In genomic region chr19:5810840-5811563, GRCm38 (mm10) we compare ENCODE assay signal across 8 mouse cellular contexts. TPM values are rescaled to one million over a fixed set of nuclear protein-coding genes. Genes with fewer than 3 reads are reported as not detected.
A peak's percentile ranks its signal among the peaks of the same experiment; 100 is the strongest.
DNase-seq lines count a peak whose midpoint lies in the region; ATAC-seq and TF ChIP-seq lines count a peak whose summit lies in the region.

No protein-coding gene starts in this region.

- 48% methylated on average over 9 of the region's 9 CpGs for WGBS in heart, embryonic 14.5 days
- 61% methylated on average over 9 of the region's 9 CpGs for WGBS in liver, embryonic 16.5 days (ENCODE audit: insufficient replicate concordance)

- no peak for ATAC-seq in heart, embryonic 14.5 days (ENCODE audit: insufficient number of reproducible peaks, insufficient read depth, low FRiP score, low read depth)
- ATAC-seq in liver, embryonic 16.5 days (ENCODE audit: low read depth) = no peak

- peak; percentile 54 for DNase-seq in cerebellum, adult 9-10 months
- no peak for DNase-seq in cerebellum, adult 11-12 months
- no peak for DNase-seq in Muller cell, postnatal 12 days (ENCODE audit: inconsistent ontology term)
- no peak for DNase-seq in ovary, adult 18-20 months (ENCODE audit: low spot score)
- no peak for DNase-seq in natural killer cell, adult 2 months (ENCODE audit: low spot score in 2 of 2)

- peak overlapping the region; percentile 91 to 98 for H3K27ac ChIP-seq in heart, embryonic 14.5 days (replicated peaks in 1 of 2; ENCODE audit: control insufficient read depth in 1 of 2, insufficient read depth in 1 of 2, low read depth in 2 of 2, low read length in 2 of 2)
- H3K27ac ChIP-seq in liver, embryonic 16.5 days (ENCODE audit: low read length) = peak overlapping the region; percentile 27; the same call in 1 of the 2 replicates

- H3K9me3 ChIP-seq in E14TG2a.4 (ENCODE audit: low read length) = no peaks in the 10 kb centered on the region
- H3K9me3 ChIP-seq in heart, embryonic 14.5 days (ENCODE audit: control insufficient read depth, low read length) = no peaks in the 10 kb centered on the region
- H3K9me3 ChIP-seq in liver, embryonic 16.5 days (replicated peaks; ENCODE audit: control insufficient read depth, low read length) = no peaks in the 10 kb centered on the region

- peaks cover 95% of the 10 kb centered on the region for H3K4me1 ChIP-seq in E14TG2a.4 (replicated peaks; ENCODE audit: low read depth, low read length)
- peaks cover 50 to 70% of the 10 kb centered on the region in 2 experiments for H3K4me1 ChIP-seq in heart, embryonic 14.5 days (ENCODE audit: control insufficient read depth in 2 of 2, insufficient read depth in 2 of 2, low read length in 2 of 2)
- H3K4me1 ChIP-seq in liver, embryonic 16.5 days (ENCODE audit: control insufficient read depth, low read depth, low read length) = peaks cover 30% of the 10 kb centered on the region

- no peaks in the 10 kb centered on the region for H3K27me3 ChIP-seq in E14TG2a.4 (ENCODE audit: insufficient read depth, low read length)
- H3K27me3 ChIP-seq in heart, embryonic 14.5 days (ENCODE audit: control insufficient read depth, insufficient read depth, low read length) = no peaks in the 10 kb centered on the region
- H3K27me3 ChIP-seq in liver, embryonic 16.5 days (ENCODE audit: control insufficient read depth, insufficient read depth, low read depth, low read length) = no peaks in the 10 kb centered on the region

- no peaks in the 10 kb centered on the region for H3K36me3 ChIP-seq in E14TG2a.4 (ENCODE audit: insufficient read depth, low read length)
- H3K36me3 ChIP-seq in heart, embryonic 14.5 days (ENCODE audit: control insufficient read depth, insufficient read depth, low read length) = no peaks in the 10 kb centered on the region
- H3K36me3 ChIP-seq in liver, embryonic 16.5 days (ENCODE audit: control insufficient read depth, insufficient read depth) = no peaks in the 10 kb centered on the region

- no peak for TF ChIP-seq CTCF in E14TG2a.4 (conservative IDR thresholded peaks at IDR 0.05; ENCODE audit: low read length)

- peak overlapping the region; percentile 56 for H3K9ac ChIP-seq in heart, embryonic 14.5 days (ENCODE audit: low read length)
- no peak overlapping the region for H3K9ac ChIP-seq in liver, embryonic 16.5 days (ENCODE audit: low read depth, low read length)

- H3K4me3 ChIP-seq in E14TG2a.4 (replicated peaks; ENCODE audit: low read length) = peak overlapping the region; percentile 65
- H3K4me3 ChIP-seq in heart, embryonic 14.5 days (ENCODE audit: control insufficient read depth in 1 of 2, insufficient read depth in 1 of 2, low read depth in 1 of 2, low read length in 2 of 2) = no peak overlapping the region
- no peak overlapping the region for H3K4me3 ChIP-seq in liver, embryonic 16.5 days (ENCODE audit: low read depth, low read length)

- H3K4me2 ChIP-seq in heart, embryonic 14.5 days (ENCODE audit: low read length) = peak overlapping the region; percentile 59
- H3K4me2 ChIP-seq in liver, embryonic 16.5 days (ENCODE audit: low read depth, low read length) = no peak overlapping the region

RNA-seq across cellular contexts. Expression of gene Scyl1, which starts 39.8 kb away (rescaled TPM):
- 56.9 and 62.3 TPM in 2 replicates for polyA plus RNA-seq in heart, embryonic 14.5 days (2014; fragmentation: Nextera tagmentation; extraction: Ambion mirVana)
- polyA plus RNA-seq in liver, embryonic 16.5 days (2015; fragmentation: Nextera tagmentation; extraction: Ambion mirVana) = 19.3 and 21.5 TPM in 2 replicates
